Mouse (Mus musculus): ENCODE data around the gene Pts.

Pts gene

DNA sequence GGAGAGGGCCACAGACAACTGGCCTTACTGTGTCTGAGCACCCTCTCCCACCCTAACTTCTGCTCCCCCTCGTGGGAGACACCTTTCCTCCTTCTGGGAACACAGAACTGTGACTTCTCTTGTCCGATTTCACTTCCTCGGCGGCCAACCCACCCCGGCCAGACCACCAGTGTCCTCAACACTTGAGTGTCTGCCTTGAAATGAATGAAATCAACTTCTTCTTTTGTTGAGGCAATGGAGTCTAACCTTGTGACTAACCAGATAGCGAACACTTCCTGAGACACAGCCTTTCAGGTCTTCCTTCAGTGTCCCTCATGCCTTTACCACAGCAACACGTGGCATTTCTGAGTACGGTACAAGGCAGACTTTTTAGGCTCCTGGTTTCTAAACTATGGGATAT lies 45.8 kb downstream of the Pts start:
- no peak for DNase-seq

DNA sequence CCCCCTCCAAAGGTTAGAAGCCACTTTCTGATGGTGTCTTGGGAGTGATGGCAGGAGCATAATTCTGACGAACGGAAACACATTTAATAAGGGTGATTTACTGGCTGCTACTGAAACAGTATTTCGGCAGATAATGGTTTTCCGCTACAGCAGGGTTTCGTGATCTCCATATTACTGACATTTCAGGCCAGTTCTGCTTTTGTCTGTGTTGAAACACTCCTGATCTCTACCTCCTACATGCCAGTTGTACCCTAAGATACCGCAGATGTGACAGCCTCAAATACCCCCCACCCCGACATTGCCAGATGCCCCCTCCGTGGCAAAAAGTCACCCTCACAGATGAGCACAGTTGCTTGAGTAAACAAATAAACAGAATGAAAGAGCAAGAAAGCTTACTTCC lies 49.0 kb downstream of the Pts start:
- DNase-seq = no peak

DNA sequence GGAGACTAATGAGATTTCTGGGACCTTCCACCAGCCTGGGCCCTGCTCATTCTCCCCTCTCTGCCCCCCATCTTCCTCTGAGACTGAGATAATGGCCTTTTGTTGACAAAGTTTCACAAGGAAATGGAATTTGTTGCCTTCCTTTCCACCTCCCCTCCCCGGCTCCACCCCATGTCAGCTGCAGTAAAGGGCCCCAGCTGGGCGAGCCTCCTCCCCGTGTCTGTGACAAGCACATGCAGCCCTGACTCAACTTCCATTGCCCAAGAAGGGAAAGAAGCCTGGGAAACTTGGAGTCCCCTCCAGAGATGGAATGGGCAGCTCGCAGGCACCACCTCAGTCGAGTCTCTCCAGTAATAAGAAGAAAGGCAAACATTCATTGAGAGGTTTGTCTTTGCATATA lies 49.7 kb downstream of the Pts start:
- DNase-seq = no peak

DNA sequence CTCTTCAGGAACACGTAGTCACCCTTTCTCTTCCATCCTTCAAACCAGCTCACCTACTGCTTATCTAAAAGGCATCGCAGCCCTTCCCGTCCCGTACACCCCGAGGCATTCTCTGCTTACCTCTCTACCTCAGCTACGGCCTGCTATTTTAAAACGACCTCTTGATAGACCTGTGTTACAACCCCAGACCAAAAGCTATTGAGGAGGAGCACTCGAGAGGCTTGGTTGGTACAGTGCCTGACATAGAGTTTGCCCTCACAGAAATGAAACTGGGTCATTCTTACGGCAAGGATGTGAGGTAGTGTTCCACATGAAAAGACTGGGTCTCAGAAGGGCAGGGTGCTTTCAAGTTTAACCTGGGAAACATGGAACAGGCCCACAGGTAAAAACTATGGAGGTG lies 51.3 kb downstream of the Pts start:
- no peak for DNase-seq

DNA sequence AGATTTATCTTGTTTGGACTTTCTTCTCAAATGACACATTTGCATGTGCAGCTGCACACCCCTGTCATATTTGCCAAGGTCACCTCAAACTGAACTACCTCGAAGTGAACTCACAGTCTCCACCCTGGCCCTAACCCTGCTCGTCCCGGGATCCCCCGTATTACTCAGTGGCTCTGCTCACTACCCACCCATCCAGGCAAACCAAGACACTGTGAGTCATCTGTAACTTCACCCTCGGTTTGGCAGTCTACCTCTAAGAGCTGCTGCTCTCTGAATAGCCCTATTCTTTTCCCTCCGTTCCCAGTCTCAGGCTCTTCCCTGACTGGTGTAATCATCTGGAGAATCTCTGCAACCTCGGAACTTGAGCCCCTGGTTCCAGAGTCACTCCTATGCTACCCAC lies 51.9 kb downstream of the Pts start:
- no peak for DNase-seq

DNA sequence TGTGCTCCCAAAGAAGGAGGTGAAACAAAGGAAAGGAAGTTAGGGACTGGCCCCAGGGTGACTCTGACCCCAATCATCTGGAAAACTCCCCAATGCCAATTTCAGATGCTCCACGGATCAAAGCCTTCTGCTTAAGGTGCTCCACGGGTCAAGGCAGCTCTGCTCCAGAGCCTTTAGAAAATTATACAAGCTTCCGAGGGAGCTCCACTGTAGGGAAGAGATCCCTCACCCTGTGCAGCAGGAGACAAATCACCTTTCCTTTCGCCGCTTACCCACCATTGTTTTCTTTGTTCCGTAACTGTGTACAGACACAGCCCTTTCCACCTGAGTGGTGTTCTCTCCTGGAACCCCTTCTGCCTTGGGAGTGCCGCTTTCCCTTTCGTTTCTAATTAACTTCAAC lies 52.8 kb downstream of the Pts start:
- DNase-seq = no peak

DNA sequence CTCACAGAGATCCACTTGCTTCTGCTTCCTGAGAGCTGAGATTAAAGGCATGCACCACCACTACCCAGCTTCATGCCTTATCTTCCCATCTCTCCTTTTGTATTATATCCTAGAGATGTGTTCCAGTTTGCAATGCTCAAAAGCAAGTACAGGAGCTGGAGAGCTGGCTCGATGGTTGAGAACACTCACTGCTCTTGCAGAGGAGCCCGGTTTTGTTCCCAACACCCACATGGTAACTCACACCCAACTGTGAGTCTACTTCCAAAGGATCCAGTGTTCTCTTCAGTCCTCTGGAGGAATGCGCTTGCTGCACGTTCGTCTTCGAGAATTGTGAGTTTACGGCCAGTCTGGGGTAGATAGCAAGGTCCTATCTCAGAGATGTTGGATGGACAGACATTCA lies 53.2 kb downstream of the Pts start:
- no peak for DNase-seq
